Comparison of ENCODE assay signal across 18 mouse cellular contexts in genomic region chr14:31665566-31665940, GRCm38 (mm10). TPM values are rescaled to one million over a fixed set of nuclear protein-coding genes. Genes with fewer than 3 reads are reported as not detected.
DNase-seq lines count a peak whose midpoint lies in the region; ATAC-seq and TF ChIP-seq lines count a peak whose summit lies in the region.
"Had no signal": no experiment of that assay in that cellular context is flagged by ENCODE, and none has a peak within 500 bp of the region (broad histone marks: within the 10 kb centered on the region; RNA-seq: fewer than 3 reads in every experiment).

No protein-coding gene starts in this region.

- H3K9me3 ChIP-seq in embryonic facial prominence, embryonic 14.5 days (ENCODE audit: control insufficient read depth, low read length), result no peaks in the 10 kb centered on the region; the same call in 1 of the 2 replicates
- no peaks in the 10 kb centered on the region for H3K9me3 ChIP-seq in forebrain, embryonic 12.5 days
- H3K9me3 ChIP-seq in forebrain, postnatal 0 days (ENCODE audit: low read length), result no peaks in the 10 kb centered on the region
- H3K9me3 ChIP-seq: midbrain, embryonic 13.5 days; neural tube, embryonic 12.5 days had no signal

- H3K4me3 ChIP-seq in embryonic facial prominence, embryonic 14.5 days (ENCODE audit: low read depth, low read length), result no peak overlapping the region
- no peak overlapping the region for H3K4me3 ChIP-seq in myocyte
- no peak overlapping the region for H3K4me3 ChIP-seq in forebrain, embryonic 12.5 days (replicated peaks)
- no peak overlapping the region for H3K4me3 ChIP-seq in forebrain, postnatal 0 days (ENCODE audit: low read depth, low read length)
- H3K4me3 ChIP-seq: midbrain, embryonic 13.5 days; neural tube, embryonic 12.5 days had no signal

- no peak for ATAC-seq in embryonic facial prominence, embryonic 14.5 days (ENCODE audit: low read depth)
- no peak for ATAC-seq in forebrain, embryonic 12.5 days (ENCODE audit: low FRiP score)
- no peak for ATAC-seq in forebrain, postnatal 0 days
- ATAC-seq: lung, postnatal 0 days; midbrain, embryonic 13.5 days had no signal

- peaks cover 16% of the 10 kb centered on the region for H3K36me3 ChIP-seq in embryonic facial prominence, embryonic 14.5 days (ENCODE audit: control insufficient read depth, insufficient read depth, low read length)
- no peaks in the 10 kb centered on the region for H3K36me3 ChIP-seq in myocyte (ENCODE audit: control insufficient read depth, insufficient read depth)
- H3K36me3 ChIP-seq in forebrain, embryonic 12.5 days (replicated peaks), result 0 out of 2 replicates have a peak, but pooled peaks cover 8% of the 10 kb centered on the region
- peaks cover 6% of the 10 kb centered on the region for H3K36me3 ChIP-seq in forebrain, postnatal 0 days (ENCODE audit: insufficient read depth)
- H3K36me3 ChIP-seq: neural tube, embryonic 12.5 days had no signal

- H3K27ac ChIP-seq in embryonic facial prominence, embryonic 14.5 days (replicated peaks; ENCODE audit: low read depth, low read length), result 0 out of 2 replicates have a peak overlapping the region, but pooled peaks have one; percentile 99
- H3K27ac ChIP-seq in forebrain, embryonic 12.5 days, result no peak overlapping the region
- H3K27ac ChIP-seq in forebrain, postnatal 0 days (ENCODE audit: low read depth, low read length), result no peak overlapping the region
- H3K27ac ChIP-seq: neural tube, embryonic 12.5 days had no signal

- peaks cover 52% of the 10 kb centered on the region for H3K4me1 ChIP-seq in embryonic facial prominence, embryonic 14.5 days (ENCODE audit: control insufficient read depth, insufficient read depth, low read length)
- H3K4me1 ChIP-seq in forebrain, embryonic 12.5 days, result peaks cover 58% of the 10 kb centered on the region
- peaks cover 15% of the 10 kb centered on the region for H3K4me1 ChIP-seq in forebrain, postnatal 0 days (ENCODE audit: insufficient read depth)

- no peak overlapping the region for H3ac ChIP-seq in myocyte (ENCODE audit: control insufficient read depth, insufficient read length)

- WGBS in embryonic facial prominence, embryonic 14.5 days, result 78% methylated on average over 4 of the region's 4 CpGs
- WGBS in forebrain, embryonic 12.5 days, result 85% methylated on average over 4 of the region's 4 CpGs
- WGBS in forebrain, postnatal 0 days, result 83% methylated on average over 4 of the region's 4 CpGs

- H3K79me2 ChIP-seq in myocyte (ENCODE audit: control insufficient read depth, insufficient read depth), result no peaks in the 10 kb centered on the region

- no peaks in the 10 kb centered on the region for H3K27me3 ChIP-seq in embryonic facial prominence, embryonic 14.5 days (replicated peaks; ENCODE audit: control insufficient read depth, insufficient read depth, low read length)
- H3K27me3 ChIP-seq in myocyte (ENCODE audit: control insufficient read depth, insufficient read depth, insufficient read length), result no peaks in the 10 kb centered on the region
- no peaks in the 10 kb centered on the region for H3K27me3 ChIP-seq in forebrain, embryonic 12.5 days
- H3K27me3 ChIP-seq in forebrain, postnatal 0 days (ENCODE audit: insufficient read depth, low read length), result no peaks in the 10 kb centered on the region
- H3K27me3 ChIP-seq: midbrain, embryonic 13.5 days; neural tube, embryonic 12.5 days had no signal

- no peak overlapping the region for H3K9ac ChIP-seq in embryonic facial prominence, embryonic 14.5 days (ENCODE audit: low read depth, low read length)
- no peak overlapping the region for H3K9ac ChIP-seq in forebrain, embryonic 12.5 days
- H3K9ac ChIP-seq in forebrain, postnatal 0 days, result no peak overlapping the region
- H3K9ac ChIP-seq: midbrain, embryonic 13.5 days; neural tube, embryonic 12.5 days had no signal

- TF ChIP-seq CTCF in forebrain, postnatal 0 days (IDR thresholded peaks at IDR 0.05; ENCODE audit: low read depth), result no peak

- peak; percentile 44 for DNase-seq in layer of hippocampus, adult 11-12 months (ENCODE audit: low spot score)
- DNase-seq in layer of hippocampus, adult 9-10 months (ENCODE audit: low spot score), result no peak
- DNase-seq in MN1 (ENCODE audit: low spot score), result peak; percentile 23
- no peak for DNase-seq in embryonic facial prominence, embryonic 14.5 days (ENCODE audit: low spot score)
- DNase-seq in forebrain, postnatal 0 days, result no peak
- no peak for DNase-seq in adrenal gland, postnatal 36 days
- DNase-seq: adrenal gland, adult 2 months; cerebellum, postnatal 14 days; liver; right cerebral cortex, adult 18-20 months had no signal

- TF ChIP-seq POLR2A in myocyte (IDR thresholded peaks at IDR 0.05; ENCODE audit: insufficient read length, low read depth), result no peak

- H3K4me2 ChIP-seq in embryonic facial prominence, embryonic 14.5 days (ENCODE audit: low read depth, low read length), result no peak overlapping the region
- peak overlapping the region; percentile 86 for H3K4me2 ChIP-seq in myocyte (ENCODE audit: low read depth)
- H3K4me2 ChIP-seq in forebrain, embryonic 12.5 days, result no peak overlapping the region
- H3K4me2 ChIP-seq in forebrain, postnatal 0 days (ENCODE audit: low read depth), result no peak overlapping the region
- H3K4me2 ChIP-seq: midbrain, embryonic 13.5 days; neural tube, embryonic 12.5 days had no signal

TF ChIP-seq in myocyte, 11 proteins besides CTCF, POLR2A, EP300 and RAD21:
- TF ChIP-seq POLR2AphosphoS2 (IDR thresholded peaks at IDR 0.05; ENCODE audit: insufficient read length, low read depth), result no peak
- TF ChIP-seq SRF (IDR thresholded peaks at IDR 0.05; ENCODE audit: control insufficient read depth, insufficient read length, low read depth), result no peak
- no peak for TF ChIP-seq USF1 (IDR thresholded peaks at IDR 0.05; ENCODE audit: low read depth)
- TF ChIP-seq REST (IDR thresholded peaks at IDR 0.05; ENCODE audit: insufficient read depth, insufficient read length), result no peak
- TF ChIP-seq MAX (IDR thresholded peaks at IDR 0.05; ENCODE audit: low read depth), result no peak
- no peak for TF ChIP-seq CEBPB (IDR thresholded peaks at IDR 0.05; ENCODE audit: insufficient read depth, poor library complexity, severe bottlenecking)
- no peak for TF ChIP-seq TCF12 (IDR thresholded peaks at IDR 0.05; ENCODE audit: insufficient read depth, poor library complexity, severe bottlenecking)
TF ChIP-seq in myocyte: peak in this region for 0.

RNA-seq across cellular contexts. Expression of gene Hacl1, which starts 24.5 kb away (rescaled TPM):
- 13.3 and 13.4 TPM in 2 replicates for polyA plus RNA-seq in embryonic facial prominence, embryonic 14.5 days (2014; fragmentation: Nextera tagmentation; extraction: Ambion mirVana)
- polyA plus RNA-seq in myocyte (2012; fragmentation: generic; extraction: Trizol), result 6.0 TPM
- 6.9 and 8.9 TPM in 2 replicates for polyA plus RNA-seq in forebrain, embryonic 12.5 days (2016; fragmentation: Nextera tagmentation; extraction: Ambion mirVana)
- total RNA-seq in forebrain, postnatal 0 days (2014; rRNA removed), result 6.4 and 7.7 TPM in 2 replicates
- 6.5 and 7.5 TPM in 2 replicates for polyA plus RNA-seq in forebrain, postnatal 0 days (2015; fragmentation: Nextera tagmentation; extraction: Ambion mirVana)
- total RNA-seq in adrenal gland, postnatal 36 days (2021), result 10 to 100 TPM; 27.4 to 66.4 TPM

RNA-seq across cellular contexts. Expression of gene Btd, which starts 24.7 kb away (rescaled TPM):
- 30.3 and 37.0 TPM in 2 replicates for polyA plus RNA-seq in embryonic facial prominence, embryonic 14.5 days (2014; fragmentation: Nextera tagmentation; extraction: Ambion mirVana)
- polyA plus RNA-seq in myocyte (2012; fragmentation: generic; extraction: Trizol), result 14.7 TPM
- polyA plus RNA-seq in forebrain, embryonic 12.5 days (2016; fragmentation: Nextera tagmentation; extraction: Ambion mirVana), result 13.9 and 15.2 TPM in 2 replicates
- total RNA-seq in forebrain, postnatal 0 days (2014; rRNA removed), result 21.2 and 22.7 TPM in 2 replicates
- polyA plus RNA-seq in forebrain, postnatal 0 days (2015; fragmentation: Nextera tagmentation; extraction: Ambion mirVana), result 16.4 and 19.5 TPM in 2 replicates
- total RNA-seq in adrenal gland, postnatal 36 days (2021), result 10 to 100 TPM; 48.3 to 73.1 TPM

RNA-seq across cellular contexts. Expression of gene Gm49387, which starts 24.9 kb away (rescaled TPM):
- 0.47 and 0.84 TPM in 2 replicates for polyA plus RNA-seq in embryonic facial prominence, embryonic 14.5 days (2014; fragmentation: Nextera tagmentation; extraction: Ambion mirVana)
- not detected for polyA plus RNA-seq in myocyte (2012; fragmentation: generic; extraction: Trizol)
- 1.1 TPM in 1 of 2 replicates, not detected in the other for polyA plus RNA-seq in forebrain, embryonic 12.5 days (2016; fragmentation: Nextera tagmentation; extraction: Ambion mirVana)
- total RNA-seq in forebrain, postnatal 0 days (2014; rRNA removed), result not detected in 2 replicates
- polyA plus RNA-seq in forebrain, postnatal 0 days (2015; fragmentation: Nextera tagmentation; extraction: Ambion mirVana), result 0.21 and 1.6 TPM in 2 replicates
- total RNA-seq in adrenal gland, postnatal 36 days (2021), result not detected
- total RNA-seq: layer of hippocampus, postnatal 25 days had no signal
- polyA plus RNA-seq: adrenal gland, adult 2 months; gonadal fat pad, adult 2 months; kidney, embryonic 14.5 days; midbrain, embryonic 13.5 days had no signal

Comparison
In these comparisons a context has a peak if more than half of its experiments do, and no peak if none do; other contexts are left out.
1. DNase-seq: peak in layer of hippocampus, adult 11-12 months (single experiment) and MN1 (single experiment); none in layer of hippocampus, adult 9-10 months (single experiment), embryonic facial prominence, embryonic 14.5 days (single experiment), forebrain, postnatal 0 days (single experiment) and adrenal gland, postnatal 36 days (0 of 2).